Mouse (Mus musculus) thymus, adult 2 months (tissue): ENCODE results near the gene Cited2.

Experiments used
- CTCF ChIP-seq: fragments of 200-500 bp; IDR thresholded peaks from 2 replicates; pipeline ENCODE4 v1.5.1; 2012; ENCODE audit warnings: mild to moderate bottlenecking, control low read depth, low read length, moderate library complexity, borderline replicate concordance; ENCODE audit not compliant: control insufficient read depth, poor library complexity, insufficient read depth; ENCODE audit errors: extremely low read depth
- POLR2A ChIP-seq: fragments of 200-500 bp; IDR thresholded peaks from 2 replicates; pipeline ENCODE4 v1.6.1; 2012; ENCODE audit warnings: mild to moderate bottlenecking, low read length, control low read depth, moderate library complexity; ENCODE audit not compliant: control insufficient read depth, poor library complexity, insufficient read depth; ENCODE audit errors: extremely low read depth

GRCm38 (mm10) chr10:17759772-17760171 is 36.8 kb downstream of the Cited2 start:
- no peak for TF ChIP-seq CTCF
- no peak for TF ChIP-seq POLR2A
